In genomic region chr4:134101979-134102741, GRCm38 (mm10) we compare ENCODE assay signal across 8 mouse cellular contexts. TPM values are rescaled to one million over a fixed set of nuclear protein-coding genes. Genes with fewer than 3 reads are reported as not detected.
DNase-seq lines count a peak whose midpoint lies in the region; ATAC-seq and TF ChIP-seq lines count a peak whose summit lies in the region.

Gene Ubxn11, plus strand, starts transcription at chr4:134102570.

- H3K4me1 ChIP-seq in cortical plate, adult 2 months (ENCODE audit: control insufficient read depth, insufficient read depth, low read length): no peaks in the 10 kb centered on the region
- H3K4me1 ChIP-seq in megakaryocyte, embryonic 14.5 days: peaks cover 76% of the 10 kb centered on the region

- peak within 1 kb of the TSS; percentile 74 for H3K4me3 ChIP-seq in cortical plate, adult 2 months (ENCODE audit: insufficient read depth, low read length)
- H3K4me3 ChIP-seq in megakaryocyte, embryonic 14.5 days (replicated peaks): peak within 1 kb of the TSS; percentile 95

- no peaks in the 10 kb centered on the region for H3K36me3 ChIP-seq in megakaryocyte, embryonic 14.5 days (replicated peaks; ENCODE audit: low read length)

- ATAC-seq in activated CD4-positive, CD25-positive, alpha-beta regulatory T cell, adult 4 months: peak; percentile 74

- DNase-seq in gastrocnemius, adult 8-10 months (ENCODE audit: low spot score in 2 of 2): peak; percentile 66 to 76
- peak; percentile 79 for DNase-seq in hindlimb bud, embryonic 11.5 days (ENCODE audit: extremely low spot score, low read depth, low spot score)
- peak; percentile 88 to 92 for DNase-seq in left cerebral cortex, adult 8-10 months (ENCODE audit: low spot score in 2 of 2)
- DNase-seq in right cerebral cortex, postnatal 10 days (ENCODE audit: low spot score in 2 of 2): peak; percentile 95 to 97
- peak; percentile 74 for DNase-seq in urinary bladder, postnatal 25 days (ENCODE audit: low spot score)

- no peak within 1 kb of the TSS for H3K27ac ChIP-seq in cortical plate, adult 2 months (ENCODE audit: insufficient read depth, low read length)

- no peaks in the 10 kb centered on the region for H3K9me3 ChIP-seq in megakaryocyte, embryonic 14.5 days

- no peaks in the 10 kb centered on the region for H3K27me3 ChIP-seq in megakaryocyte, embryonic 14.5 days (replicated peaks)

- TF ChIP-seq CTCF in cortical plate, adult 2 months (IDR thresholded peaks at IDR 0.05; ENCODE audit: extremely low read depth, insufficient read depth, low read length): no peak

- no peak for TF ChIP-seq POLR2A in cortical plate, adult 2 months (IDR thresholded peaks at IDR 0.05; ENCODE audit: extremely low read depth, insufficient read depth, low read length)

RNA-seq across cellular contexts. Expression of gene Ubxn11, which starts in this region (rescaled TPM):
- polyA plus RNA-seq in activated CD4-positive, CD25-positive, alpha-beta regulatory T cell, adult 4 months (2017; shearing (Covaris generic)): 10 to 100 TPM; 33.7 to 34.2 TPM
- polyA plus RNA-seq in cortical plate, adult 2 months (2012; rRNA removed): 45.4 and 51.3 TPM in 2 replicates
- 1 to 10 TPM; 1.0 to 2.3 (median 1.9) TPM for total RNA-seq in gastrocnemius, adult 8-10 months (2022)
- 10 to 100 TPM; 33.5 to 51.3 (median 43.0) TPM for total RNA-seq in left cerebral cortex, adult 8-10 months (2022)
- 69.8 and 175 TPM in 2 replicates for polyA plus RNA-seq in megakaryocyte, embryonic 14.5 days (2012; ENCODE audit: insufficient read depth, low replicate concordance)

Comparison
In these comparisons a context has a peak if more than half of its experiments do, and no peak if none do; other contexts are left out.
1. RNA of gene Ubxn11 (total RNA-seq): 33.5 to 51.3 TPM in left cerebral cortex, adult 8-10 months; 1.0 to 2.3 TPM in gastrocnemius, adult 8-10 months; every median in the first group is over 10 times any median in the second.
2. Peak in every context shown above with its lines, with median percentiles within 50 percentile points of each other: DNase-seq.